Mouse (Mus musculus): Measurements from ENCODE around the gene Lrrc4c. TPM values are rescaled to one million over a fixed set of nuclear protein-coding genes. Genes with fewer than 3 reads are reported as not detected.

Gene Lrrc4c
- polyA plus RNA-seq, 1 experiment from 2014 or later, result 0.43 TPM

DNA sequence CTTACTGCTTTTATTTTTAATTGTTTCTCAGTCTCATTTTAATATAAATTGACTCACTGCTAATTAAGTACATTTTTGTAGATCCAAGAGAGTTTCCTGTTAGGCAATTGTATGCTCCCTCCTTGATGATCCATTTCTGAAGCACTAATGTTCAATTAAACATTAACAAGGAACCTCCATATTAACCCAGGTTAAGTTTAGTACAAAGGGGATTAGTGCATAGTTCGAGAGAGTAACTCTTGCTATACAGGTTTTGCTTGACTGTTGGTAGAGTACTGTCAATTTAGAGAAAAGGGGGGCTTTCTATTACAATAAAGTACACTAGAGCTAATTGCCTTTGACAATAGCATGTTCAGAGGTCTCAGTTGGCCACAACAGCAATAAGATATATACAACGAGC lies 84.5 kb downstream of the Lrrc4c start:
- WGBS, result 77% methylated on average over 2 of the region's 2 CpGs
- H3K4me3 ChIP-seq, result no peak overlapping the region
- no peaks in the 10 kb centered on the region for H3K27me3 ChIP-seq (ENCODE audit: low read depth, poor library complexity, severe bottlenecking)
- H3K36me3 ChIP-seq, result no peaks in the 10 kb centered on the region
- no peaks in the 10 kb centered on the region for H3K9me3 ChIP-seq (replicated peaks)
- H3K27ac ChIP-seq, result no peak overlapping the region
- no peak for DNase-seq (ENCODE audit: low spot score)
- no peaks in the 10 kb centered on the region for H3K4me1 ChIP-seq

DNA sequence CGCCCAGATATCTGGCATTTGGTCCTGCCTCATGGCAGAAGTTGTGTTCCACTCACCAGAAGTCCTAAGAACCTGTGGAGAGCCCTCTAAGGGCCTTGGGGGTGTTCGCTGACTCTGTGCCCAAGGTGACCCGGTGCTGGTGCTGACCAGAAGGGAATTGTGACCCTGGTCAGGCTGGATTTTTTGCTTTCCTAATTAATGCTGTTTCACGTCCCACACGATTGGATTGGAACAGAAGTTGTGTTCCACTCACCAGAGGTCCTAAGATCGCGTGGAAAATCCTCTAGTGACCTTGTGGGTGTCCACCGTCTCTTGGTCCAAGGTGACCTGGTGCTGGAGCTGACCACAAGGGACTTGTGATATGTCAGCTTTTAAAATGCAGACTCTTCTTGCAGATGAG lies 88.9 kb downstream of the Lrrc4c start:
- no peaks in the 10 kb centered on the region for H3K27me3 ChIP-seq (ENCODE audit: low read depth, poor library complexity, severe bottlenecking)
- no peaks in the 10 kb centered on the region for H3K36me3 ChIP-seq
- DNase-seq (ENCODE audit: low spot score), result no peak
- no peak overlapping the region for H3K4me3 ChIP-seq
- H3K4me1 ChIP-seq, result no peaks in the 10 kb centered on the region
- H3K27ac ChIP-seq, result no peak overlapping the region
- no peaks in the 10 kb centered on the region for H3K9me3 ChIP-seq (replicated peaks)
- WGBS, result 90% methylated on average over 8 of the region's 8 CpGs

DNA sequence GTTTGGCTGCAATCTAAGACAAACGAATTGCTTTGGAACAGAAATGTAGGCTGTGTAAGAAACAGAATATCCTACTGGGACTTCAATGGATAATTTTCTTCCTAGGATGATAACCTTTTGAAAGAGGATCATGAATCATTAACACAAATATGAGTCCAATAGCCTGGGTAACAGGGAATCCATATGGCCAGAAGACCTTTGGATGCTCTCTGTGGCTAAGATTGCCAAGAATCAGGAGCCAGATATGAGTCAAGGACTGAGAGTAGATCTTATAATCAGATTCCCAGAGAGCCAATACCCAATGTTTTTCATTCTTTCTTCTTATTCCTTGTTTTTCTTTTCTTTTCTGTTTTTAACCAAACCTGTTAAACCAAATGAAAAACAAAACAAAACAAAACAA lies 93.2 kb downstream of the Lrrc4c start:
- Histone ChIP-seq H3K36me3 (no peaks in the 10 kb centered on the region), H3K9me3 (replicated peaks) (no peaks in the 10 kb centered on the region), H3K27me3 (ENCODE audit: low read depth, poor library complexity, severe bottlenecking) (no peaks in the 10 kb centered on the region), H3K27ac (no peak overlapping the region), H3K4me3 (no peak overlapping the region), H3K4me1 (no peaks in the 10 kb centered on the region)
- DNase-seq (ENCODE audit: low spot score), result no peak
- 95% methylated on average over 1 of the region's 1 CpGs for WGBS

DNA sequence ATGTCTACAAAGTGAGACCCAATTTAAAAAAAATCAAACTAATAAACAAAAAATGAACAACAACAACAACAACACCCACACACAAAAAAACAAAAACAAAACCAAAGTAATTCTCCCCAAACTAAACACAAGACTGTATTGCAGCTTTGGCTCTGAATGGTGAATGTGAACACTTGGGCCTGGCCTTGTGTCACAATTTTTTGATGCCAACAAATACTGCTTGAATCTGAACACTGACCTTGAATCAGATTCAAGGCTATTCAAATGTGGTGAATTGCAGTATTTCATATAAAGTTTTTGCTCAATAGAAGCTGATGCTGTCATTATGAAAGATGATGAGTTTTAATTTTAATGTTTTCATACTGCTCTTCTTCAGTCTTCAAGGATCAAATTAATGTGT lies 143.6 kb downstream of the Lrrc4c start:
- no peaks in the 10 kb centered on the region for H3K4me1 ChIP-seq
- no peaks in the 10 kb centered on the region for H3K27me3 ChIP-seq (ENCODE audit: low read depth, poor library complexity, severe bottlenecking)
- no peak overlapping the region for H3K27ac ChIP-seq
- H3K36me3 ChIP-seq, result no peaks in the 10 kb centered on the region
- no peaks in the 10 kb centered on the region for H3K9me3 ChIP-seq (replicated peaks)
- no peak overlapping the region for H3K4me3 ChIP-seq
- DNase-seq (ENCODE audit: low spot score), result no peak

DNA sequence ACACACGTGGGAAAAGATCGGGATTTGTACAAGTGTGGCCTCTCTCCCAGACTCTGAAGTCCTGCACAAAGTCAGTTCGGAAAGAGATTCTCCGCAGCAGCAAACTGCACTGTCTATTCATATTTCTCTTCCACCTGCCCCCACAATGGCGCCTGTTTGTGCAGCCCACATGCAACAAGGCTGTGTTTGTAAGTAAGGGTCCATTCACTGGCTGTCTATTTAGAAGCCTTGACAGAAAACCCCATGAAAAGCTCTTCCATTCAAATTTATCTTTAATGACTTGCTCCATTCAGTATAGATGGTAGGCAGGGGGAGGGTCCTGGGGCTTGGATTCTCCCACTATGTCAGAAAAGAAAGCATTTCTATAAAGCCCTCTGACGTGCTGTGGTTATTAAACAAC lies 157.7 kb downstream of the Lrrc4c start:
- Histone ChIP-seq H3K4me1 (no peaks in the 10 kb centered on the region), H3K36me3 (no peaks in the 10 kb centered on the region), H3K4me3 (no peak overlapping the region), H3K27ac (no peak overlapping the region), H3K27me3 (ENCODE audit: low read depth, poor library complexity, severe bottlenecking) (no peaks in the 10 kb centered on the region), H3K9me3 (replicated peaks) (no peaks in the 10 kb centered on the region)
- WGBS, result 89% methylated on average over 6 of the region's 6 CpGs
- no peak for DNase-seq (ENCODE audit: low spot score)

DNA sequence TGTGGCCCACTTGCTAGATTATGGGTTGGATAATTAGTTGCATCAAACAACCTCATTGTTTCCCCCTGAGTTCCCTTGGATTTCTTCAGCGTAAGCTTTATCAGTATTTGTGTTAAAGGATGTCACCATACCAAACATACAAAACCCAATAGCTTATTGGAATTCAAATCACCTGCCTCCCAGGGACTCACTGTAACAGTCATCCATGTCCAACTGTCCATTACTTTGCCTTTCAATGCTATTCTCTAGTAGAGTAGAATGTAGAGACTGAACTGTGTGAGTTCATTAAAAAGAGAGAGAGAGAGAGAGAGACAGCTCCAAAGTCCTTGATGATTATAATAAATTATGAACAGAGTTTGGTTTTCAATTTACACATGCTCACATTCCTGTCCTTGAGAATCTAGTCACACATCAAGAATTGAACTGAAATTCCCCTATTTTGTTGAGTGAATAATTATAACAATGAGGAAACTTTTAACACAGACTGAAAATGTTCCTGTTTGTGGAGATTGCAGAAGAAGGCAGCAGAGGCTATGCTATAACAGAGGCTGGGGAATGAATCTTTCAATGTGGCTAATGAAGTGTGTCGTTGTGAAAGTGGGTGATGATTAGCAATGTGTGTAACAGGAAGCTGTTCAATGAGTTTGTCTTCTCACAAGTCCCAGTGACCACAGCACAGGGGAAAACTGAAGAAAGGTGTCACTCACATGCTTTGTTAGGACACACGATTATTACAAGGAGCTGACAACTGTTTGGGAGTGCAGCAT lies 181.3 kb downstream of the Lrrc4c start:
- WGBS, result 88% methylated on average over 3 of the region's 3 CpGs
- Histone ChIP-seq H3K4me3 (no peak overlapping the region), H3K4me1 (no peaks in the 10 kb centered on the region), H3K27ac (no peak overlapping the region), H3K9me3 (replicated peaks) (no peaks in the 10 kb centered on the region), H3K36me3 (no peaks in the 10 kb centered on the region), H3K27me3 (ENCODE audit: low read depth, poor library complexity, severe bottlenecking) (no peaks in the 10 kb centered on the region)
- no peak for DNase-seq (ENCODE audit: low spot score)

DNA sequence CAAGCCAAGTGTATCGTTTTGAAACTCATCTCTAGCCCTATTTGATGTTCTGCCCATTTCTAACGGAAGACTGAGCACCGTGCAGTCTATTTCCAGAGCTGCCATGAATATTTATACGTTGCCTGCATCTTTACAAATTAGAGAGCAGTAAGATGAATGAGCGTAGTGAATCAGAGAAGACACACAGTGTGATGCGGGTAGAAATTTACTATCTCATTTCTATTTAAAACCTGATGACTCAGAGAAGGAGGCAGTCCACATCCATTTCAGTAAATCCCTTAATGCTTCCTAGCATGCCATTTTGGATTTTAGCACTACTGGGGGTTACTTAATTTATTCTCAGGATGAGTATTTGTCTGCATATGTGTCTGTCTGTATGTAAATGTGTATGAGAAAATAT lies 186.2 kb downstream of the Lrrc4c start:
- WGBS, result 92% methylated on average over 6 of the region's 6 CpGs

DNA sequence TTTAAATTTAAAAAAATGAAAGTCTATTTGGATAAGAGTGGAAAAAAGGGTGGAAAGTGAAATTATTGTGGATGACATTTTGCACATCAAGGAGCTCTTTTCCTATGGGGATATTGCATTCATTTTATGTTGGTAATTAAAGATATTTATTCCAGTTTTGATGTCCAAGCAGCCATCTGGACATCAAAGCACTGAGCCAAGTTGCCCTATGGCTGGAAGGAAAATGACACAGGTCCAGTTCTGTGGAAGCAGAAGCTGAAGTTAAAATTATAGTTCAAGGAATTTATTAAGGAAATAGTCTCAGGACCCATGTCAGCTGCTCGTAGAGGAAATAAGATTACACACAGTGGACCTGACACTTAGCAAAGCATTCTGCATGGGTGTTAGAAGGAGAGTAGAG lies 187.7 kb downstream of the Lrrc4c start:
- WGBS, result 88% methylated on average over 1 of the region's 1 CpGs
- H3K9me3 ChIP-seq (replicated peaks), result no peaks in the 10 kb centered on the region
- no peak for DNase-seq (ENCODE audit: low spot score)
- H3K36me3 ChIP-seq, result no peaks in the 10 kb centered on the region
- no peak overlapping the region for H3K27ac ChIP-seq
- H3K4me3 ChIP-seq, result no peak overlapping the region
- H3K27me3 ChIP-seq (ENCODE audit: low read depth, poor library complexity, severe bottlenecking), result no peaks in the 10 kb centered on the region
- H3K4me1 ChIP-seq, result no peaks in the 10 kb centered on the region

More for the DNA sequence above, 186.2 kb downstream of the Lrrc4c start:
- Histone ChIP-seq H3K27me3 (ENCODE audit: low read depth, poor library complexity, severe bottlenecking) (no peaks in the 10 kb centered on the region), H3K9me3 (replicated peaks) (no peaks in the 10 kb centered on the region), H3K27ac (no peak overlapping the region), H3K36me3 (no peaks in the 10 kb centered on the region), H3K4me1 (no peaks in the 10 kb centered on the region), H3K4me3 (no peak overlapping the region)
- DNase-seq (ENCODE audit: low spot score), result no peak

DNA sequence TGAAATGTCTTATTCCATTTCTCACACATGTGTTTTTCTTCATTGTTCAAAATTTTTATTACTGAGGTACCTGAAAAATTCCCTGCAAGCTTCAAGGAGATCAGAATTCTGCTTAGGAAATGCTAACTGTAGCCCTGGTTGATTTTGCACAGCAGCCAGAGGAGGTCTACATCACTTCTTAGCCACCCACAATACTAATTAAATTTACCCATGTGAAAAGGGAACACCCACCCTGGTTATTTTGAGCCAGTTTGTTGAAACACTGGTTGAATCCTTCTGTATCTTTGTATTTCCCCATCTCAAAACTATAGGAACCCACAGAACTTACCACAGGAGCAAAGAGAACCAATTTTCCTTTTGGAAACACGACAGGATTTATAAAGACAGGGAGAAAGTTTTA lies 191.0 kb downstream of the Lrrc4c start:
- H3K27me3 ChIP-seq (ENCODE audit: low read depth, poor library complexity, severe bottlenecking), result no peaks in the 10 kb centered on the region
- no peak for DNase-seq (ENCODE audit: low spot score)
- no peak overlapping the region for H3K4me3 ChIP-seq
- H3K36me3 ChIP-seq, result no peaks in the 10 kb centered on the region
- 70% methylated on average over 1 of the region's 1 CpGs for WGBS
- H3K9me3 ChIP-seq (replicated peaks), result no peaks in the 10 kb centered on the region
- H3K4me1 ChIP-seq, result no peaks in the 10 kb centered on the region
- H3K27ac ChIP-seq, result no peak overlapping the region

DNA sequence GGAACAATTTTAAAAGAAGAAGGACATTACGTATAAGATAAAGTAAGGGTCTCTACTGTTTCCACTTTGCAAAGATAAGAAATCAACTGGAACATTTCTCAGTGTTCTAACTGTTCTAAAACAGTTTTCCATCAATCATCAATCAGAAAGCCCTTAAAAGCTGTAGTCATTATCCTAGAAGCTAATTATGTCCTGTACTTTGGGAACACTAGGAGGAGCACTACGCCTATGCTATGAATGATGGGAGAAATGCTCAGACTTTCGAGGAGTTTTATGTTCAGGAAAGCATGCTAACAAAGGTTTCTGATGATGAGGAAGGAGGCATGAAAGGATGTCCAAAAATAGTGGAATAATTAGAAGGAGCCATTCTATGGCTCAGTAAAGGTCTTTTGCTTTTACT lies 219.5 kb downstream of the Lrrc4c start:
- Histone ChIP-seq H3K9me3 (replicated peaks) (no peaks in the 10 kb centered on the region), H3K4me3 (no peak overlapping the region), H3K4me1 (no peaks in the 10 kb centered on the region), H3K27me3 (ENCODE audit: low read depth, poor library complexity, severe bottlenecking) (no peaks in the 10 kb centered on the region), H3K27ac (no peak overlapping the region), H3K36me3 (no peaks in the 10 kb centered on the region)
- DNase-seq (ENCODE audit: low spot score), result no peak
- 90% methylated on average over 3 of the region's 3 CpGs for WGBS

DNA sequence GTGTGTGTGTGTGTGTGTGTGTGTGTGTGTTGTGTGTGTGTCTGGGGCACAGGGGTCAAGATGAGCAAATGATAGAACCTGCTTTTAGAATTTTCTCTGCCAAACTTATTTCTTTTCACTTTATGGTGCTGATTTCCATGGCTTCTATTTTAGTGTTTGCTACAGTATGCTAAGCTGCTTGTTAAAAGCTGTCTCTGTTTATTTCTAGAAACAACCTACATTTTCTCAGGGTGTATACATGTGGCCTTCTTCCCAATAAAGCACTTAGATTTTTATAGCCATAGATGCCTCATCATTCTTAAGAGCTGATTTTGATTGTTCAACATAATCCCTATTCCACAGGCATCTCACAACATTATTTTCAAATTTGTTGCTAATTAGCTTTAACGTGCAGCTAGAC lies 229.2 kb downstream of the Lrrc4c start:
- H3K27me3 ChIP-seq (ENCODE audit: low read depth, poor library complexity, severe bottlenecking), result no peaks in the 10 kb centered on the region

DNA sequence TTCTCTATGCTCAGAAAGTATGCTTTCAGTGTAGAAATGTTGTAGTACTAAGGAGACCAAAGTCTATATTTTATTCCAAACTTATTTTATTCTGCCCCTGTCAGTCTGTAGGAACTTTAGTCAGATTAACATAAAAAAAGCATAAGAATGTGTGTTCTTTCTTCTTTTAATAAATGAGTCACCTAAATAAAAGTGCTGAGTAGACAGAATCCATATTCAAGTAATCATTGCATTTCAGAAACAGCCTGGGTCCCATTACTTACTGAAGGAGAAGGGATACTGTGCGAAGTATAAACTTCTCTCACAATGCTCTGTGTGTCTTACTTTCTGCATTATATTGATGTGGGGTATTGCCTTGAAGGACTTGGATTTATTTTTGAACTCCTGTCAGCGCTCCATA lies 255.8 kb downstream of the Lrrc4c start:
- DNase-seq (ENCODE audit: low spot score), result no peak
- WGBS, result 91% methylated on average over 2 of the region's 2 CpGs
- no peak overlapping the region for H3K27ac ChIP-seq
- H3K36me3 ChIP-seq, result no peaks in the 10 kb centered on the region
- no peaks in the 10 kb centered on the region for H3K27me3 ChIP-seq (ENCODE audit: low read depth, poor library complexity, severe bottlenecking)
- no peak overlapping the region for H3K4me3 ChIP-seq
- no peaks in the 10 kb centered on the region for H3K4me1 ChIP-seq
- no peaks in the 10 kb centered on the region for H3K9me3 ChIP-seq (replicated peaks)

More for the DNA sequence above, 229.2 kb downstream of the Lrrc4c start:
- 79% methylated on average over 1 of the region's 1 CpGs for WGBS
- no peak overlapping the region for H3K4me3 ChIP-seq
- no peak for DNase-seq (ENCODE audit: low spot score)
- no peaks in the 10 kb centered on the region for H3K36me3 ChIP-seq
- H3K4me1 ChIP-seq, result no peaks in the 10 kb centered on the region
- no peak overlapping the region for H3K27ac ChIP-seq
- H3K9me3 ChIP-seq (replicated peaks), result no peaks in the 10 kb centered on the region

DNA sequence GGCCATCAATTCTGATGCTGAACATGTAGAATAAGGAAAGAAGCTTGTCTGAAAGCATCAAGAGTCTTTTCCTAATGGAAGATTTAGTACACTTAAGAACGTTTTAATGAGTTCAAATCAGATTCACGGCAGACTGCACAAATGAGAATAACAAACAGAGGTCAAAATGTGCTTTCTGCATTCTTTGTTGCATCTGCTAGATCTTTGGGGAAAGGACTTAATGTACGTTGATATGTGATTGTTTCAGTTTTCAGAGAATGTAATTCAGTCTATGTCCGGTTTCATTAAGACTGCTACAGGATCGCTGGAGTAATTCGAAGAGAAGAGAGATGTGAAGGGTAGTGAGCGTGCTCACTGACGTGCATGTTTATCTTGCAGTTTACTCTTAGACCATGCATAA lies 259.7 kb downstream of the Lrrc4c start:
- 93% methylated on average over 8 of the region's 8 CpGs for WGBS
- H3K9me3 ChIP-seq (replicated peaks), result no peaks in the 10 kb centered on the region

DNA sequence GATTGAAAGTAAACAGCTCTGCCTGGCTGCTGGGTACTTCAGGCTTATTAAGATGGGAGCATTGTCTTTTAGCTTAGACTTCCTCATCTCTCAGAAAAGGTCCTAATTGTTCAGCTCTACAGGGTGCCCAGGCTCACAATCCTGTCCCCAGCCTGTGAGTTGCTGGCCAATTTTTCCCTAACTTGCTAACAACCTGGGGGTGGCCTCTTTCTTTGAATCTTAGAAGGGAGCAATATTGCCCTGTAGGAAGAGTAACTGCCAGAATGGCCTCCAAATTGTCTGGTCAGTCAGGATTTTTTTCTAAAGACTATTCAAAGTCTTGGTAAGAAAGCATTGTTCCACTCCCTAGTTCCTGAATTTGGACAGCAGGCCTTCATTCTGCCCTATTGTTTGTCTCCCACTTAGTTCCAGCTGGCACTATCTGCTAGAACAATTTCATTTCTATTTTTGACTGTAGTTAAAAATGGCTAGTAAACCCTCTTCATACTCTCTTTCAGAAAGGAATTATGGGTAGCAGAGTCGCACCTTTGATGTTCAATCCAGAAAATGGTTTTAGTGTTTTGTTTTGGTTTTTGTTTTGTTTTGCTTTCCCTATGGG lies 262.3 kb downstream of the Lrrc4c start:
- Histone ChIP-seq H3K36me3 (no peaks in the 10 kb centered on the region), H3K4me3 (no peak overlapping the region), H3K27ac (no peak overlapping the region), H3K4me1 (no peaks in the 10 kb centered on the region), H3K27me3 (ENCODE audit: low read depth, poor library complexity, severe bottlenecking) (no peaks in the 10 kb centered on the region), H3K9me3 (replicated peaks) (no peaks in the 10 kb centered on the region)
- WGBS, result 98% methylated on average over 1 of the region's 1 CpGs
- DNase-seq (ENCODE audit: low spot score), result no peak

More for the DNA sequence above, 259.7 kb downstream of the Lrrc4c start:
- Histone ChIP-seq H3K36me3 (no peaks in the 10 kb centered on the region), H3K27me3 (ENCODE audit: low read depth, poor library complexity, severe bottlenecking) (no peaks in the 10 kb centered on the region), H3K4me3 (no peak overlapping the region), H3K27ac (no peak overlapping the region), H3K4me1 (no peaks in the 10 kb centered on the region)
- DNase-seq (ENCODE audit: low spot score), result no peak
